Mouse (Mus musculus) lung, adult 2 months (tissue): ENCODE measurements at regions not wholly inside any gene's neighbourhood (a gene's known extent, or its start where the extent isn't known, plus 50 kb on each side); places are given as distances from the start of the nearest gene placed in this dataset.

ENCODE experiments used
- CTCF ChIP-seq: fragments of 200-500 bp; IDR thresholded peaks from 2 replicates; pipeline ENCODE4 v1.5.1; 2011; ENCODE audit warnings: mild to moderate bottlenecking, low read length, control low read depth; ENCODE audit not compliant: insufficient read depth
- POLR2A ChIP-seq: fragments of 200-500 bp; IDR thresholded peaks from 2 replicates; pipeline ENCODE4 v1.6.1; 2011; ENCODE audit warnings: low read depth, mild to moderate bottlenecking, control low read depth, low read length, borderline replicate concordance; ENCODE audit errors: extremely low read depth

DNA sequence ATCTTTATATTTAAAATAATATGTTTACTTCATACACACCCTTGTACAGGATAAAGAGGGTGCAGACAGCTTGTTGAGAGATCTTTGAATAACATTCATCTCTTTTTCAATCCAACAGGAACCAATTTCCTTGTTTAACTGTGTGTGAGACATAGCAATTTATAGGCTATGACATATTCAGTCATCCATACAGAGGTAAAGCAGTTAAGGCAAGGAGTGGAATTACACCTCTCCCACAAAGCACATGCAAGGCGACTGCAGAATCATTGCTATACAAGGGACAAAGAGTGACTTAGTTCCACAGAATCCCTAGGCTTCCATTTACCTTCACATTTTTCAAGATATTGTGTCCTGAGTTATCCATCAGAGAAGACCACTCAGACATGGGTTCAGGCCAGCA, 959.0 kb downstream of the Slc22a22 start:
- TF ChIP-seq CTCF (no peak), POLR2A (no peak)
